Mouse (Mus musculus) lung, postnatal 4 days (tissue): Measurements from ENCODE around the gene Olfr749.
"Not testable (repeated sequence)": the region's sequence is repeated elsewhere in the genome, so short reads cannot be mapped to it uniquely, and the experiment has no call there.

ENCODE experiments used
- DNase-seq, 2 experiments: peaks; one replicate each; pipeline ENCODE4 v3.0.0; 2021

Gene Olfr749

GRCm38 (mm10) chr14:50744994-50745393 lies at the start of gene Olfr749:
Gene Olfr749, minus strand, starts transcription at chr14:50745094.
- DNase-seq: no peak

GRCm38 (mm10) chr14:50788157-50788556 lies 43.3 kb upstream of the Olfr749 start:
- no peak for DNase-seq

- DNase-seq: peak; percentile 88 to 94
Observed at GRCm38 (mm10) chr14:50785251-50785637, 40.4 kb upstream of the Olfr749 start, which contains the start of gene Ttc5. Gene Ttc5, minus strand, starts transcription at chr14:50785519.

GRCm38 (mm10) chr14:50784391-50785250 lies 39.7 kb upstream of the Olfr749 start:
- peak in 1 of 2 experiments; percentile 9 for DNase-seq

- DNase-seq: no peak
Observed at GRCm38 (mm10) chr14:50782166-50782565, 37.3 kb upstream of the Olfr749 start.

GRCm38 (mm10) chr14:50771342-50771741 lies 26.4 kb upstream of the Olfr749 start:
- no peak for DNase-seq

GRCm38 (mm10) chr14:50765736-50766135 lies 20.8 kb upstream of the Olfr749 start:
- no peak for DNase-seq

GRCm38 (mm10) chr14:50758416-50759085 lies 13.7 kb upstream of the Olfr749 start:
- DNase-seq: no peak

GRCm38 (mm10) chr14:50741584-50741983 lies 3.3 kb downstream of the Olfr749 start:
- DNase-seq: no peak

- no peak for DNase-seq
Observed at GRCm38 (mm10) chr14:50740334-50740733, 4.6 kb downstream of the Olfr749 start.

GRCm38 (mm10) chr14:50722371-50722770 lies 22.5 kb downstream of the Olfr749 start:
- DNase-seq: not testable (repeated sequence)

GRCm38 (mm10) chr14:50719875-50720274 lies 25.0 kb downstream of the Olfr749 start:
- not testable (repeated sequence) for DNase-seq

- DNase-seq: no peak
Observed at GRCm38 (mm10) chr14:50707073-50707472, 37.8 kb downstream of the Olfr749 start, which contains the start of gene Olfr748. Gene Olfr748, plus strand, starts transcription at chr14:50707373.

GRCm38 (mm10) chr14:50693106-50693505 lies 51.8 kb downstream of the Olfr749 start, which contains the start of gene Olfr747:
Gene Olfr747, minus strand, starts transcription at chr14:50693206.
- no peak for DNase-seq
